Mouse (Mus musculus) ES-E14 (cell line): ENCODE measurements around the gene Pigu. TPM values are rescaled to one million over a fixed set of nuclear protein-coding genes. Genes with fewer than 3 reads are reported as not detected.
A peak's percentile ranks its signal among the peaks of the same experiment; 100 is the strongest.

Source experiments
- DNase-seq: peaks from one replicate; pipeline ENCODE4 v3.0.0-alpha.2; 2013; ENCODE audit warnings: low read depth, low spot score
- H3K27ac ChIP-seq: 2 replicates; pipeline ENCODE4 v1.5.1; 2012; ENCODE audit warnings: low read depth, mild to moderate bottlenecking, low read length, moderate library complexity, mixed read lengths; ENCODE audit not compliant: poor library complexity, insufficient read depth, severe bottlenecking
- H3K36me3 ChIP-seq: 2 replicates; pipeline ENCODE4 v1.6.1; 2012; ENCODE audit warnings: mild to moderate bottlenecking, low read length, moderate library complexity, mixed read lengths; ENCODE audit not compliant: control insufficient read depth, poor library complexity, insufficient read depth, severe bottlenecking
- H3K4me1 ChIP-seq, 2 experiments: fragments of 150-350 bp in 1 of 2; sonication (generic) in 1 of 2; 2 replicates each; pipeline ENCODE4 v1.6.1; 2012; ENCODE audit warnings: low read length in 2 of 2, mild to moderate bottlenecking in 1 of 2, mixed read lengths in 1 of 2; ENCODE audit not compliant: control insufficient read depth in 2 of 2, insufficient read depth in 2 of 2, poor library complexity in 1 of 2
- H3K4me3 ChIP-seq, 2 experiments: fragments of 150-350 bp in 1 of 2; sonication (generic) in 1 of 2; 2 replicates each; pipeline ENCODE4 v1.5.1; 2012; ENCODE audit warnings: low read length in 2 of 2, low read depth in 1 of 2, mild to moderate bottlenecking in 1 of 2, mixed read lengths in 1 of 2; ENCODE audit not compliant: insufficient read depth in 1 of 2, poor library complexity in 1 of 2, severe bottlenecking in 1 of 2
- H3K9ac ChIP-seq: 2 replicates; pipeline ENCODE4 v1.6.1; 2012; ENCODE audit warnings: low read depth, mild to moderate bottlenecking, low read length, mixed read lengths; ENCODE audit not compliant: poor library complexity, insufficient read depth, severe bottlenecking
- H3K9me3 ChIP-seq: fragments of 150-350 bp; sonication (generic); 2 replicates; pipeline ENCODE4 v1.6.1; 2012; ENCODE audit warnings: low read depth, mild to moderate bottlenecking, low read length; ENCODE audit not compliant: control insufficient read depth, insufficient read depth
- CHD2 ChIP-seq: IDR thresholded peaks from 2 replicates; pipeline ENCODE4 v1.6.1; 2014; ENCODE audit warnings: mild to moderate bottlenecking, low read depth, low read length, inconsistent platforms
- HCFC1 ChIP-seq: IDR thresholded peaks from 2 replicates; pipeline ENCODE4 v1.6.1; 2012; ENCODE audit warnings: low read length, inconsistent platforms, borderline replicate concordance; ENCODE audit not compliant: insufficient read depth
- MAFK ChIP-seq: IDR thresholded peaks from 2 replicates; pipeline ENCODE4 v1.6.1; 2014; ENCODE audit warnings: mild to moderate bottlenecking, low read depth, low read length, inconsistent platforms; ENCODE audit not compliant: insufficient read depth
- ZC3H11A ChIP-seq: IDR thresholded peaks from 2 replicates; pipeline ENCODE4 v1.6.1; 2012; ENCODE audit warnings: low read depth, mild to moderate bottlenecking, inconsistent platforms, low read length, borderline replicate concordance
- ZNF384 ChIP-seq: IDR thresholded peaks from 2 replicates; pipeline ENCODE4 v1.6.1; 2012; ENCODE audit warnings: low read depth, low read length, inconsistent platforms
- in situ Hi-C, 2 experiments: fragments of 600-800 bp; cut with MboI; formaldehyde crosslinking; loops; one replicate each; pipeline ENCODE4 v1.15.1; 2025; ENCODE audit warnings: low sequenced_read_pairs in 2 of 2, inconsistent platforms in 1 of 2; ENCODE audit not compliant: unreplicated experiment in 2 of 2
- total RNA-seq: library from RNA; depleted of rRNA; stranded (reverse); fragments of 300-350 nt; gene quantifications from 2 replicates; pipeline ENCODE4 v1.2.3, GENCODE M21; 2012

Pigu gene
- total RNA-seq, 1 experiment, result 26.3 TPM

GRCm38 (mm10) chr2:155277721-155278120 lies 79.5 kb downstream of the Pigu start:
- no peak for DNase-seq
- no peaks in the 10 kb centered on the region for H3K36me3 ChIP-seq
- H3K9ac ChIP-seq, result no peak overlapping the region
- no peaks in the 10 kb centered on the region for H3K9me3 ChIP-seq
- no peak for TF ChIP-seq MAFK
- no peak for TF ChIP-seq ZC3H11A
- no peak for TF ChIP-seq ZNF384
- TF ChIP-seq CHD2, result no peak
- TF ChIP-seq HCFC1, result no peak
- no peak overlapping the region for H3K4me3 ChIP-seq
- in situ Hi-C loops, result no loop called here
- peaks cover 0 to 5% of the 10 kb centered on the region in 2 experiments; a peak in 2 of 4 replicates for H3K4me1 ChIP-seq
- no peak overlapping the region for H3K27ac ChIP-seq

GRCm38 (mm10) chr2:155276621-155277175 lies 80.5 kb downstream of the Pigu start:
- peak overlapping the region; percentile 84 to 87 for H3K4me3 ChIP-seq
- H3K9me3 ChIP-seq, result no peaks in the 10 kb centered on the region
- peaks cover 0 to 5% of the 10 kb centered on the region in 2 experiments; a peak in 2 of 4 replicates for H3K4me1 ChIP-seq
- TF ChIP-seq MAFK (no peak), CHD2 (no peak), ZC3H11A (no peak), HCFC1 (no peak), ZNF384 (no peak)
- DNase-seq, result no peak
- peak overlapping the region; percentile 83 for H3K9ac ChIP-seq
- no peaks in the 10 kb centered on the region for H3K36me3 ChIP-seq
- in situ Hi-C loops, result no loop called here
- H3K27ac ChIP-seq, result peak overlapping the region; percentile 62; the same call in 1 of the 2 replicates

GRCm38 (mm10) chr2:155276195-155276594 lies 81.0 kb downstream of the Pigu start, which contains the start of gene Map1lc3a:
Gene Map1lc3a (plus strand): TSS chr2:155276297.
- peak; percentile 96 for DNase-seq
- H3K9me3 ChIP-seq, result no peaks in the 10 kb centered on the region
- H3K4me1 ChIP-seq, result peaks cover 0 to 5% of the 10 kb centered on the region in 2 experiments; a peak in 2 of 4 replicates
- peak within 1 kb of the TSS; percentile 84 to 87 for H3K4me3 ChIP-seq
- in situ Hi-C loops, result no loop called here
- no peaks in the 10 kb centered on the region for H3K36me3 ChIP-seq
- peak within 1 kb of the TSS; percentile 62; the same call in 1 of the 2 replicates for H3K27ac ChIP-seq
- peak within 1 kb of the TSS; percentile 83 for H3K9ac ChIP-seq
- TF ChIP-seq HCFC1 (no peak), ZNF384 (no peak)

GRCm38 (mm10) chr2:155273603-155274002 lies 83.6 kb downstream of the Pigu start:
- no peaks in the 10 kb centered on the region for H3K36me3 ChIP-seq
- peaks cover 0 to 5% of the 10 kb centered on the region in 2 experiments; a peak in 2 of 4 replicates for H3K4me1 ChIP-seq
- H3K9ac ChIP-seq, result no peak overlapping the region
- H3K27ac ChIP-seq, result no peak overlapping the region
- no peak for TF ChIP-seq ZC3H11A
- no peak for TF ChIP-seq HCFC1
- no peak for TF ChIP-seq CHD2
- no peak for TF ChIP-seq ZNF384
- H3K9me3 ChIP-seq, result no peaks in the 10 kb centered on the region
- DNase-seq, result no peak
- in situ Hi-C loops, result no loop called here
- no peak overlapping the region for H3K4me3 ChIP-seq
